Mouse (Mus musculus): ENCODE results near the gene Pax8.

- TF ChIP-seq POLR2A (IDR thresholded peaks at IDR 0.05; ENCODE audit: extremely low read depth, insufficient read depth, low read length) (no peak), CTCF (IDR thresholded peaks at IDR 0.05; ENCODE audit: extremely low read depth, insufficient read depth, low read length) (no peak)
Observed at GRCm38 (mm10) chr2:24413172-24413571, 62.2 kb downstream of the Pax8 start.

Data from cortical plate, adult 2 months (tissue).